Mouse (Mus musculus) lung, embryonic 15.5 days (tissue): ENCODE results near the gene Cdk20. TPM values are rescaled to one million over a fixed set of nuclear protein-coding genes. Genes with fewer than 3 reads are reported as not detected.
"Not testable (repeated sequence)": the region's sequence is repeated elsewhere in the genome, so short reads cannot be mapped to it uniquely, and the experiment has no call there.

Experiments
- ATAC-seq: fragments of 200-750 bp; cut with Nextera tagmentation; 2 replicates; pipeline ENCODE4 v1.8.0; 2017; ENCODE audit warnings: moderate number of reproducible peaks, borderline replicate concordance; ENCODE audit not compliant: low FRiP score, low TSS enrichment; ENCODE audit errors: extremely low read depth
- H3K27ac ChIP-seq: fragments of 300-500 bp; sonication (generic); 2 replicates; pipeline ENCODE4 v1.5.1; 2015; ENCODE audit warnings: moderate library complexity, mild to moderate bottlenecking, inconsistent platforms
- H3K27me3 ChIP-seq: fragments of 300-500 bp; sonication (generic); 2 replicates; pipeline ENCODE4 v1.6.1; 2015; ENCODE audit warnings: inconsistent platforms
- H3K36me3 ChIP-seq: fragments of 300-500 bp; sonication (generic); 2 replicates; pipeline ENCODE4 v1.6.1; 2015; ENCODE audit warnings: inconsistent platforms
- H3K4me1 ChIP-seq: fragments of 300-500 bp; sonication (generic); 2 replicates; pipeline ENCODE4 v1.6.1; 2015; ENCODE audit warnings: inconsistent platforms
- H3K4me2 ChIP-seq: fragments of 300-500 bp; sonication (generic); 2 replicates; pipeline ENCODE4 v1.6.1; 2015; ENCODE audit warnings: inconsistent platforms, mild to moderate bottlenecking, moderate library complexity
- H3K4me3 ChIP-seq: fragments of 300-500 bp; sonication (generic); 2 replicates; pipeline ENCODE4 v1.5.1; 2015; ENCODE audit warnings: mild to moderate bottlenecking, inconsistent platforms
- H3K9ac ChIP-seq: fragments of 300-500 bp; sonication (generic); 2 replicates; pipeline ENCODE4 v1.6.1; 2015; ENCODE audit warnings: inconsistent platforms
- H3K9me3 ChIP-seq: fragments of 300-500 bp; sonication (generic); 2 replicates; pipeline ENCODE4 v1.6.1; 2016; ENCODE audit warnings: inconsistent platforms
- WGBS: fragments of 180-500 bp; shearing (Covaris S2); methylation state at CpG from one replicate; pipeline ENCODE4 v1.1.7; 2015; 5-methylcytosine and 5-hydroxymethylcytosine counted together
- polyA plus RNA-seq: library from polyadenylated mRNA; unstranded; fragments of >200 nt; fragmentation: Nextera tagmentation; extraction: Ambion mirVana; gene quantifications from 2 replicates; pipeline ENCODE4 v1.2.1, GENCODE M21; 2015

The Cdk20 gene
- polyA plus RNA-seq, 1 experiment from 2014 or later = 11.1 TPM

- not testable (repeated sequence) for H3K9ac ChIP-seq, H3K4me2 ChIP-seq, H3K9me3 ChIP-seq, H3K4me3 ChIP-seq, H3K4me1 ChIP-seq, H3K27me3 ChIP-seq, H3K36me3 ChIP-seq, ATAC-seq, H3K27ac ChIP-seq
- 83% methylated on average over 19 of the region's 19 CpGs for WGBS
Observed at GRCm38 (mm10) chr13:64457225-64457978, 25.3 kb downstream of the Cdk20 start.

- no peaks in the 10 kb centered on the region for H3K36me3 ChIP-seq
- H3K27ac ChIP-seq = no peak overlapping the region
- H3K4me3 ChIP-seq = no peak overlapping the region
- no peaks in the 10 kb centered on the region; the same call in 1 of the 2 replicates for H3K4me1 ChIP-seq
- H3K9ac ChIP-seq = no peak overlapping the region
- H3K9me3 ChIP-seq = no peaks in the 10 kb centered on the region
- H3K27me3 ChIP-seq = no peaks in the 10 kb centered on the region
- H3K4me2 ChIP-seq = no peak overlapping the region
- ATAC-seq = no peak
- 84% methylated on average over 14 of the region's 14 CpGs for WGBS
Observed at GRCm38 (mm10) chr13:64458181-64458580, 26.1 kb downstream of the Cdk20 start.

GRCm38 (mm10) chr13:64462581-64462980, 30.5 kb downstream of the Cdk20 start:
- Histone ChIP-seq H3K9ac (no peak overlapping the region), H3K4me3 (no peak overlapping the region), H3K4me2 (no peak overlapping the region), H3K36me3 (no peaks in the 10 kb centered on the region), H3K9me3 (no peaks in the 10 kb centered on the region), H3K27ac (no peak overlapping the region), H3K27me3 (no peaks in the 10 kb centered on the region), H3K4me1 (no peaks in the 10 kb centered on the region; the same call in 1 of the 2 replicates)
- 72% methylated on average over 2 of the region's 2 CpGs for WGBS
- ATAC-seq = no peak

- Histone ChIP-seq H3K27ac (no peak overlapping the region), H3K9me3 (no peaks in the 10 kb centered on the region), H3K4me2 (no peak overlapping the region), H3K4me1 (no peaks in the 10 kb centered on the region; the same call in 1 of the 2 replicates), H3K4me3 (no peak overlapping the region), H3K9ac (no peak overlapping the region), H3K36me3 (no peaks in the 10 kb centered on the region), H3K27me3 (no peaks in the 10 kb centered on the region)
- WGBS = 63% methylated on average over 9 of the region's 9 CpGs
- no peak for ATAC-seq
Observed at GRCm38 (mm10) chr13:64465166-64465565, 33.1 kb downstream of the Cdk20 start.

- Histone ChIP-seq H3K36me3 (no peaks in the 10 kb centered on the region), H3K4me1 (no peaks in the 10 kb centered on the region; the same call in 1 of the 2 replicates), H3K4me2 (no peak overlapping the region), H3K9ac (no peak overlapping the region), H3K9me3 (no peaks in the 10 kb centered on the region), H3K4me3 (no peak overlapping the region), H3K27ac (no peak overlapping the region), H3K27me3 (no peaks in the 10 kb centered on the region)
- no peak for ATAC-seq
- WGBS = 48% methylated on average over 6 of the region's 6 CpGs
Observed at GRCm38 (mm10) chr13:64467886-64468285, 35.8 kb downstream of the Cdk20 start.

- Histone ChIP-seq H3K4me2 (no peak overlapping the region), H3K9me3 (no peaks in the 10 kb centered on the region), H3K27ac (no peak overlapping the region), H3K4me3 (no peak overlapping the region), H3K36me3 (no peaks in the 10 kb centered on the region), H3K4me1 (no peaks in the 10 kb centered on the region), H3K9ac (no peak overlapping the region), H3K27me3 (no peaks in the 10 kb centered on the region)
- WGBS = 55% methylated on average over 4 of the region's 4 CpGs
- no peak for ATAC-seq
Observed at GRCm38 (mm10) chr13:64477968-64478367, 45.9 kb downstream of the Cdk20 start.

- Histone ChIP-seq H3K27me3 (no peaks in the 10 kb centered on the region), H3K9ac (no peak overlapping the region), H3K4me1 (no peaks in the 10 kb centered on the region), H3K36me3 (no peaks in the 10 kb centered on the region), H3K27ac (no peak overlapping the region), H3K9me3 (no peaks in the 10 kb centered on the region), H3K4me2 (no peak overlapping the region), H3K4me3 (no peak overlapping the region)
- 52% methylated on average over 3 of the region's 3 CpGs for WGBS
- ATAC-seq = no peak
Observed at GRCm38 (mm10) chr13:64479960-64480359, 47.8 kb downstream of the Cdk20 start.

- Histone ChIP-seq H3K27ac (peak overlapping the region; percentile 31; the same call in 1 of the 2 replicates), H3K4me1 (no peaks in the 10 kb centered on the region), H3K36me3 (no peaks in the 10 kb centered on the region), H3K4me2 (no peak overlapping the region), H3K4me3 (no peak overlapping the region), H3K9me3 (no peaks in the 10 kb centered on the region), H3K9ac (no peak overlapping the region), H3K27me3 (no peaks in the 10 kb centered on the region)
- no peak for ATAC-seq
- WGBS = 64% methylated on average over 6 of the region's 6 CpGs
Observed at GRCm38 (mm10) chr13:64489886-64490285, 57.8 kb downstream of the Cdk20 start.

Other genes starting within 250 kb of the Cdk20 start
- gene Cdc14b, start 157.0 kb upstream of the Cdk20 start, polyA plus RNA-seq = 12.4 and 13.5 TPM in 2 replicates
- 56.5 and 60.2 TPM in 2 replicates for gene Aaed1, start 119.6 kb upstream of the Cdk20 start, polyA plus RNA-seq
- gene Ctsl, start 61.4 kb upstream of the Cdk20 start, polyA plus RNA-seq = 165 and 203 TPM in 2 replicates
- gene Fam240b, start 65.5 kb downstream of the Cdk20 start, polyA plus RNA-seq = not detected in 2 replicates